In the genomic region with DNA sequence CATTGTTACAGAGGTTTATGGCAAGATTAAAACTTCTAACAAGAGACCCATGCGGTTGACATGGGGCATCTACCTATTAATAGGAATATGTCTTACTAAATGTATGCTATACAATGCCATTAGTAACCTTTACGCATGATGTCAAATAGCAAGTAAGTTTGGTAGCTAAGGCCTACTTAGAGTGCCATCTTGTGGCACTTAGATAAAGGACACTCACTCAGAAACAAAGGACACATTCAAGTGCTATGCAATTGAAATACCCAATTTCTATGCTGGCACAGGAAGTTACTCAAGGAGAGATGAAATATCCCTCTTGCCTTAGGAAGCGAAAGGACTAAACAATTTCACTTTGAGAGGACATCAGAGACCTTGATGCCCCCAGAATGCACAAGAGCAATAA, we compare ENCODE assay signal across 8 mouse cellular contexts. TPM values are rescaled to one million over a fixed set of nuclear protein-coding genes. Genes with fewer than 3 reads are reported as not detected.
DNase-seq lines count a peak whose midpoint lies in the region; ATAC-seq and TF ChIP-seq lines count a peak whose summit lies in the region.

No protein-coding gene starts in this region.

- H3K9me3 ChIP-seq in intestine, postnatal 0 days (ENCODE audit: control insufficient read depth): no peaks in the 10 kb centered on the region
- H3K9me3 ChIP-seq in intestine, embryonic 15.5 days: no peaks in the 10 kb centered on the region
- H3K9me3 ChIP-seq in CH12.LX (replicated peaks; ENCODE audit: low read length): no peaks in the 10 kb centered on the region

- 70% methylated on average over 3 of the region's 3 CpGs for WGBS in intestine, postnatal 0 days
- WGBS in intestine, embryonic 15.5 days: 68% methylated on average over 3 of the region's 3 CpGs

- no peak overlapping the region for H3K4me3 ChIP-seq in intestine, postnatal 0 days (ENCODE audit: low read depth, low read length)
- H3K4me3 ChIP-seq in intestine, embryonic 15.5 days (replicated peaks): no peak overlapping the region
- no peak overlapping the region for H3K4me3 ChIP-seq in CH12.LX (replicated peaks in 1 of 3; ENCODE audit: low read depth in 2 of 3, low read length in 2 of 3, poor library complexity in 1 of 3)

- dilution Hi-C loops in CH12.LX (cut with MboI; ENCODE audit: extremely low pct_ligation_motif_present, extremely low pct_unique_long_range_greater_than_20kb, low sequenced_read_pairs): no loop called here

- no peaks in the 10 kb centered on the region for H3K4me1 ChIP-seq in intestine, postnatal 0 days (replicated peaks; ENCODE audit: control insufficient read depth, insufficient read depth, low read length)
- H3K4me1 ChIP-seq in intestine, embryonic 15.5 days (replicated peaks): no peaks in the 10 kb centered on the region
- no peaks in the 10 kb centered on the region for H3K4me1 ChIP-seq in CH12.LX (ENCODE audit: control insufficient read depth in 1 of 2, insufficient read depth in 2 of 2)

- peak; percentile 82 for TF ChIP-seq CTCF in intestine, postnatal 0 days (IDR thresholded peaks at IDR 0.05; ENCODE audit: low read depth)
- peak; percentile 9 to 74; a peak in 3 of 4 replicates for TF ChIP-seq CTCF in CH12.LX (conservative IDR thresholded peaks at IDR 0.05 in 1 of 2, IDR thresholded peaks at IDR 0.05 in 1 of 2; ENCODE audit: low read depth in 2 of 2, low read length in 2 of 2)
- peak; percentile 42; the same call in 1 of the 2 replicates for TF ChIP-seq CTCF in brain, embryonic 14.5 days (IDR thresholded peaks at IDR 0.05; ENCODE audit: borderline replicate concordance, extremely low read depth, insufficient read depth, insufficient read length)

- H3K4me2 ChIP-seq in intestine, postnatal 0 days (replicated peaks; ENCODE audit: low read depth): no peak overlapping the region
- no peak overlapping the region for H3K4me2 ChIP-seq in intestine, embryonic 15.5 days (replicated peaks)
- no peak overlapping the region for H3K4me2 ChIP-seq in CH12.LX (ENCODE audit: insufficient read depth, low read depth, poor library complexity, severe bottlenecking)

- H3K79me2 ChIP-seq in CH12.LX (replicated peaks; ENCODE audit: control insufficient read depth, extremely low read depth, insufficient read depth, poor library complexity, severe bottlenecking): no peaks in the 10 kb centered on the region

- H3K27ac ChIP-seq in intestine, postnatal 0 days (ENCODE audit: low read depth, low read length): no peak overlapping the region
- H3K27ac ChIP-seq in intestine, embryonic 15.5 days: no peak overlapping the region
- no peak overlapping the region for H3K27ac ChIP-seq in CH12.LX (ENCODE audit: insufficient read depth, low read depth)

- no peak for ATAC-seq in intestine, postnatal 0 days
- no peak for ATAC-seq in intestine, embryonic 15.5 days

- DNase-seq in CH12.LX (ENCODE audit: extremely low read depth): peak; percentile 12
- DNase-seq in brain, embryonic 14.5 days (ENCODE audit: low read depth): peak; percentile 81
- peak; percentile 5 for DNase-seq in lung, postnatal 25 days (ENCODE audit: low spot score)
- DNase-seq in ovary, postnatal 10 days (ENCODE audit: low spot score): no peak
- DNase-seq in kidney, adult 11 months: no peak
- DNase-seq in T-cell, adult 2 months (ENCODE audit: low spot score): no peak

- TF ChIP-seq RAD21 in CH12.LX (IDR thresholded peaks at IDR 0.05; ENCODE audit: low read depth, low read length): peak; percentile 63

- no peak for TF ChIP-seq EP300 in CH12.LX (IDR thresholded peaks at IDR 0.05; ENCODE audit: low read length)

- no peaks in the 10 kb centered on the region for H3K27me3 ChIP-seq in intestine, postnatal 0 days (replicated peaks; ENCODE audit: control insufficient read depth, insufficient read depth, low read length)
- no peaks in the 10 kb centered on the region for H3K27me3 ChIP-seq in intestine, embryonic 15.5 days (replicated peaks)
- H3K27me3 ChIP-seq in CH12.LX (replicated peaks): no peaks in the 10 kb centered on the region

- no peak for TF ChIP-seq POLR2A in CH12.LX (IDR thresholded peaks at IDR 0.05; ENCODE audit: low read depth, low read length)
- no peak for TF ChIP-seq POLR2A in brain, embryonic 14.5 days (IDR thresholded peaks at IDR 0.05; ENCODE audit: borderline replicate concordance, extremely low read depth, insufficient read depth, insufficient read length, poor library complexity, severe bottlenecking)

- H3K9ac ChIP-seq in intestine, postnatal 0 days (ENCODE audit: low read depth, low read length): no peak overlapping the region
- no peak overlapping the region for H3K9ac ChIP-seq in intestine, embryonic 15.5 days
- no peak overlapping the region for H3K9ac ChIP-seq in CH12.LX (ENCODE audit: insufficient read depth, low read depth)

- peaks cover 21% of the 10 kb centered on the region for H3K36me3 ChIP-seq in intestine, postnatal 0 days (ENCODE audit: control insufficient read depth, insufficient read depth)
- H3K36me3 ChIP-seq in intestine, embryonic 15.5 days: peaks cover 11% of the 10 kb centered on the region; the same call in 1 of the 2 replicates
- H3K36me3 ChIP-seq in CH12.LX (replicated peaks in 1 of 2; ENCODE audit: control insufficient read depth in 1 of 2, insufficient read depth in 1 of 2, low read length in 1 of 2): peaks cover 0 to 85% of the 10 kb centered on the region in 2 experiments

- in situ Hi-C loops in CH12.LX (cut with MboI; ENCODE audit: low pct_ligation_motif_present, low pct_unique_long_range_greater_than_20kb, low sequenced_read_pairs): no loop called here

TF ChIP-seq in CH12.LX, 34 proteins besides CTCF, POLR2A, EP300 and RAD21:
- TF ChIP-seq ETS1 (conservative IDR thresholded peaks at IDR 0.05; ENCODE audit: low read depth, low read length): no peak
- peak; percentile 57 for TF ChIP-seq SMC3 (IDR thresholded peaks at IDR 0.05; ENCODE audit: low read depth, low read length)

RNA-seq across cellular contexts. Expression of gene Ddhd1, which starts 55.9 kb away (rescaled TPM):
- polyA plus RNA-seq in intestine, postnatal 0 days (2015; fragmentation: Nextera tagmentation; extraction: Ambion mirVana): 10.6 and 12.0 TPM in 2 replicates
- polyA plus RNA-seq in intestine, embryonic 15.5 days (2015; fragmentation: Nextera tagmentation; extraction: Ambion mirVana): 6.7 and 8.6 TPM in 2 replicates
- total RNA-seq in CH12.LX (2012; rRNA removed) (7.4 and 7.8 TPM in 2 replicates), CH12.LX (2014; rRNA removed) (12.7 and 13.1 TPM in 2 replicates)
- 16.9 and 18.4 TPM in 2 replicates for polyA plus RNA-seq in CH12.LX (2012; ENCODE audit: insufficient read length, low read depth)
- 38.7 and 47.3 TPM in 2 replicates for polyA plus RNA-seq in brain, embryonic 14.5 days (2012; rRNA removed)

Comparison
In these comparisons a context has a peak if more than half of its experiments do, and no peak if none do; other contexts are left out.
1. DNase-seq: peak in CH12.LX (single experiment), brain, embryonic 14.5 days (single experiment) and lung, postnatal 25 days (single experiment); none in ovary, postnatal 10 days (single experiment), kidney, adult 11 months (single experiment) and T-cell, adult 2 months (single experiment).
2. Peak in every context shown above with its lines, with median percentiles within 50 percentile points of each other: CTCF ChIP-seq.